Mouse (Mus musculus) telencephalon, adult 2 months (tissue): ENCODE measurements around the gene Fbxw16.
"Not testable (repeated sequence)": the region's sequence is repeated elsewhere in the genome, so short reads cannot be mapped to it uniquely, and the experiment has no call there.

Experiments used
- DNase-seq: peaks from one replicate; pipeline ENCODE4 v3.0.0-alpha.2; 2011; ENCODE audit warnings: low read depth, low spot score

Fbxw16 gene

DNA sequence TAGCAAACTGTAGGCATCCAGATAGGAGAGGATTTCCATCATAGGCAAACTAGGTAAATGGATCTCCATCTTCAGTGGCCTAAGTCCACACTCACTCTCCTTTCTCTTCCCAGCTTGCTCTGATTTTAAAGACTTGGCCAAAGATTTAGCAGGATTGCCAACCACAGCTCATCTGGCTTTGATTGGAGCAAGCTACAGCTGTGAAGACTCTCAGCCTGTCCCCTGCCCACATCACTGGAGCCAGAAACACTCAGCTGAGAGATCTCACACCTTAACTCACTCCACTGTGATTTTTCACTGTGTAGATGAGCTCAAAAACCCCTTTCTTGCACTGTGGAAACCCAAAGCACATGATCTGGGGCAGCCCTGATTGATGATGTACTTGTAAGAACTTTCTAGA lies at the start of gene Fbxw16:
Gene Fbxw16 (minus strand): TSS at position 101 of the 400 bp plus-strand sequence.
- DNase-seq, result no peak

DNA sequence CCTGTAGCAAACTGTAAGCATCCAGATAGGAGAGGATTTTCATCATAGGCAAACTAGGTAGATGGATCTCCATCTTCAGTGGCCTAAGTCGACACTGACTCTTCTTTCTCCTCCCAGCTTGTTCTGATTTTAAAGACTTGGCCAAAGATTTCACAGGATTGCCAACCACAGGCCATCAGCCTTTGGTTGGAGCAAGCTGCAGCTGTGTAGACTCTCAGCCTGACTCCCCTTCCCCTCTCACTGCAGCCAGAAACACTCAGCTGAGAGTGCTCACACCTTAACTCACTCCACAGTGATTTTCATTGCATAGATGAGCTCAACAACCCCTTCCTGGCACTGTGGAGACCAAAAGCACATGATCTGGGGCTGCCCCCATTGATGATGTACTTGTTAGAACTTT lies 46.8 kb upstream of the Fbxw16 start, which contains the start of gene Fbxw19:
Gene Fbxw19 (minus strand): TSS at position 101 of the 400 bp plus-strand sequence.
- not testable (repeated sequence) for DNase-seq

DNA sequence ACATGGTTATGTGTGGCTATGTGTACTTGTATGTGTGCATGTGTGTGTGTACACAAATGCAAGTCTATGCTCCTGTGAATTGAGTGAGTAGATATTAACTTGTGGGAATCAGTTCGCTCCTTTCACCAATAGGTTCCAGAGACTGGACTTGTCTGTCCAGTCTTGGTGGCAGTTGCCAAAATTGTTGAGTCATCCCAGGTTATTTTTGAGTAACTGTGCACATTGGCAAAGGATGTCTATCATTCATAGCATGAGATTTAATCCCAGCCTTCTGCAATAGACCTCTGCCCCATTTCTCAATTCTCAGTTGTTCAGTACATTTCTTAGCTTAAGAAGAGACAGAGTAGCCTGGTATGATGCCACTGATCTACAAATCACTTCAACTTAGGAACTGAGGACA lies 16.0 kb downstream of the Fbxw16 start:
- DNase-seq, result no peak

DNA sequence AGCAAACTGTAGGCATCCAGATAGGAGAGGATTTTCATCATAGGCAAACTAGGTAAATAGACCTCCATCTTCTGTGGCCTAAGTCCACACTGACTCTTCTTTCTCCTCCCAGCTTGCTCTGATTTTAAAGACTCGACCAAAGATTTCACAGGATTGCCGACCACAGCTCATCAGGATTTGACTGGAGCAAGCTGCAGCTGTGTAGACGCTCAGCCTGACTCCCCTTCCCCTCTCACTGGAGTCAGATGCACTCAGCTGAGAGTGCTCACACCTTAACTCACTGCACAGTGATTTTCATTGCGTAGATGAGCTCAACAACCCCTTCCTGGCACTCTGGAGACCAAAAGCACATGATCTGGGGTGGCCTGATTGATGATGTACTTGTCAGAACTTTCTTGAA lies 44.7 kb downstream of the Fbxw16 start, which contains the start of gene Fbxw22:
Gene Fbxw22 (minus strand): TSS at position 101 of the 400 bp plus-strand sequence.
- DNase-seq, result not testable (repeated sequence)
